Mouse (Mus musculus) B cell, adult 2 months (primary cell): ENCODE results near the gene Hoxa7.

Experiments
- DNase-seq, 2 experiments: peaks; one replicate each; pipeline ENCODE4 v3.0.0; 2022

Hoxa7 gene

GRCm38 (mm10) chr6:52211170-52211935 lies 10.3 kb downstream of the Hoxa7 start:
- peak; percentile 82 to 84 for DNase-seq

- DNase-seq = no peak
Observed at GRCm38 (mm10) chr6:52209685-52210046, 12.0 kb downstream of the Hoxa7 start.

GRCm38 (mm10) chr6:52208868-52209684 lies 12.6 kb downstream of the Hoxa7 start:
- no peak for DNase-seq

GRCm38 (mm10) chr6:52208072-52208867 lies 13.4 kb downstream of the Hoxa7 start, which contains the start of gene Hoxa6:
Hoxa6 (minus strand) TSS chr6:52208722.
- peak in 1 of 2 experiments; percentile 31 for DNase-seq

- no peak for DNase-seq
Observed at GRCm38 (mm10) chr6:52207684-52207976, 14.0 kb downstream of the Hoxa7 start.

GRCm38 (mm10) chr6:52206882-52207683 lies 14.6 kb downstream of the Hoxa7 start:
- no peak for DNase-seq

- no peak for DNase-seq
Observed at GRCm38 (mm10) chr6:52205638-52206621, 15.7 kb downstream of the Hoxa7 start.

- DNase-seq = no peak
Observed at GRCm38 (mm10) chr6:52205221-52205620, 16.4 kb downstream of the Hoxa7 start.

- DNase-seq = no peak
Observed at GRCm38 (mm10) chr6:52204050-52204752, 17.5 kb downstream of the Hoxa7 start, which contains the start of gene Hoxa5. Hoxa5 (minus strand) TSS chr6:52204587.

- DNase-seq = no peak
Observed at GRCm38 (mm10) chr6:52203371-52204049, 18.1 kb downstream of the Hoxa7 start.

- DNase-seq = no peak
Observed at GRCm38 (mm10) chr6:52203121-52203370, 18.6 kb downstream of the Hoxa7 start.

- DNase-seq = no peak
Observed at GRCm38 (mm10) chr6:52202362-52203120, 19.1 kb downstream of the Hoxa7 start.

- DNase-seq = no peak
Observed at GRCm38 (mm10) chr6:52201269-52201668, 20.4 kb downstream of the Hoxa7 start.

- DNase-seq = no peak
Observed at GRCm38 (mm10) chr6:52200751-52201250, 20.9 kb downstream of the Hoxa7 start.

GRCm38 (mm10) chr6:52200073-52200750 lies 21.4 kb downstream of the Hoxa7 start:
- DNase-seq = no peak

- no peak for DNase-seq
Observed at GRCm38 (mm10) chr6:52197271-52197670, 24.4 kb downstream of the Hoxa7 start.

- no peak for DNase-seq
Observed at GRCm38 (mm10) chr6:52196811-52197210, 24.8 kb downstream of the Hoxa7 start.

GRCm38 (mm10) chr6:52194690-52195089 lies 27.0 kb downstream of the Hoxa7 start:
- DNase-seq = no peak
